Mouse (Mus musculus): ENCODE measurements at regions not wholly inside any gene's neighbourhood (a gene's known extent, or its start where the extent isn't known, plus 50 kb on each side); places are given as distances from the start of the nearest gene placed in this dataset.

GRCm38 (mm10) chr5:85954526-85954925 lies 110.9 kb downstream of the Cenpc1 start:
- Histone ChIP-seq H3K9ac (ENCODE audit: low read depth, low read length) (no peak overlapping the region), H3K36me3 (ENCODE audit: control insufficient read depth, insufficient read depth, low read length) (no peaks in the 10 kb centered on the region), H3K27me3 (ENCODE audit: control insufficient read depth, insufficient read depth, low read length) (no peaks in the 10 kb centered on the region), H3K4me1 (ENCODE audit: control insufficient read depth, insufficient read depth, low read length) (no peaks in the 10 kb centered on the region), H3K4me3 (ENCODE audit: insufficient read depth, low read depth, low read length) (no peak overlapping the region), H3K27ac (replicated peaks; ENCODE audit: insufficient read depth, low read depth, low read length) (no peak overlapping the region), H3K79me2 (ENCODE audit: control insufficient read depth, insufficient read depth, low read length) (no peaks in the 10 kb centered on the region)
- no peak for DNase-seq (ENCODE audit: extremely low read depth, low read depth, low spot score)
- TF ChIP-seq CTCF (IDR thresholded peaks at IDR 0.05; ENCODE audit: low read depth, low read length) (no peak), POLR2A (IDR thresholded peaks at IDR 0.05; ENCODE audit: extremely low read depth, insufficient read depth, low read length) (no peak)

DNA sequence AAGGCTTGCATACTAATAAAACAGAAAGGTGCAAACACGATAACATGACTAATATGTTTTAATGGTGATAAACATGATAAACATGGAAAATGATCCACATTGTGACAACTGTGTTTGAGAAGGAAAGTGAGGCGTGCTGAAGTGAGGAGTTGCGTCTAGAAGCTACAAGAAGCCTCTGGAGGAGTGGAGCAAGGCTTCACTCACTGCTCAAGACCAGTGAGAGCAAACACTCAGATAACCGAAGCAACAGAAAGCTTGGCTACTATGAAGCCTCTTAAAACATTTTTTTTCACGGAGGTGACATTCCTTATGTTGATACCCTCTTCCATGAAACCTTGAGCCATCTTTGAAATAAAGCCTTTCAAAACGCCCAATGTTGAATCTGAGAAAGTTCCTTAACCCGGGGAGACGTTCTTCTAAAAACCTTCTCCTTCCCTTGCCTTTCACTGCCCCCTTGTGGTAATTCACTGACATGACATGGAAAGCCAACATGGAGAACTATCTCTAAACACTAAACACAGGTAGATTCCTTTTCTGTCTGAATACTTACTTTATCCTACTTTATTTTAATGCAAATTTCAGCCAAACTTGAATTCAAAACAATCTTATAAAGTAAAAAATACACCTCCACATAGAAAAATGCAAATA lies 128.6 kb downstream of the Cenpc1 start:
- Histone ChIP-seq H3K9ac (ENCODE audit: low read depth, low read length) (no peak overlapping the region), H3K36me3 (ENCODE audit: control insufficient read depth, insufficient read depth, low read length) (no peaks in the 10 kb centered on the region), H3K4me1 (ENCODE audit: control insufficient read depth, insufficient read depth, low read length) (no peaks in the 10 kb centered on the region), H3K79me2 (ENCODE audit: control insufficient read depth, insufficient read depth, low read length) (no peaks in the 10 kb centered on the region), H3K27me3 (ENCODE audit: control insufficient read depth, insufficient read depth, low read length) (no peaks in the 10 kb centered on the region), H3K27ac (replicated peaks; ENCODE audit: insufficient read depth, low read depth, low read length) (no peak overlapping the region), H3K4me3 (ENCODE audit: insufficient read depth, low read depth, low read length) (no peak overlapping the region)
- TF ChIP-seq POLR2A (IDR thresholded peaks at IDR 0.05; ENCODE audit: extremely low read depth, insufficient read depth, low read length) (no peak), CTCF (IDR thresholded peaks at IDR 0.05; ENCODE audit: low read depth, low read length) (0 out of 2 replicates have a peak, but pooled peaks have one; percentile 17)
- DNase-seq (ENCODE audit: extremely low read depth, low read depth, low spot score): peak; percentile 27
- WGBS: 39% methylated on average over 8 of the region's 8 CpGs

DNA sequence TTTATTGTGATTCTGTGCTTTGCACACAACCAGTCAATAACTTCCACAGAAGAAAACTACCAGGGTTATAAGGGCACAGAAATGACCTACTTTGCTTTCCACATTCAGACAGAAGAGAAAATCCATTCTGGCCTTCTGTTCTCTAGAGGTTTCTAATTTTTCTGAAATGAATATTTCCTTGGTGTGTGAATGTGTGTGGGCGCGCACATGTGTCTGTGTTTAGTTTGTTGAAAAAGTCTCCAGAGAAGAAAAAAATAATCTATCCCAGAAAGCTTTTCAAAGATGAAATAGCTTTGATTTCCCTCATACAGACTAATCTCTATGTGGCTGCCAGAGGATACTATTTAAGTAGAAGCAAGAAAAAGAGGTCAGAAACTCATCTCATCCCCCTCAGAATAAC lies 147.1 kb downstream of the Cenpc1 start:
- H3K4me1 ChIP-seq (ENCODE audit: control insufficient read depth, insufficient read depth, low read length): no peaks in the 10 kb centered on the region
- H3K27me3 ChIP-seq (ENCODE audit: control insufficient read depth, insufficient read depth, low read length): no peaks in the 10 kb centered on the region
- H3K27ac ChIP-seq (replicated peaks; ENCODE audit: insufficient read depth, low read depth, low read length): no peak overlapping the region
- H3K36me3 ChIP-seq (ENCODE audit: control insufficient read depth, insufficient read depth, low read length): no peaks in the 10 kb centered on the region
- no peak overlapping the region for H3K9ac ChIP-seq (ENCODE audit: low read depth, low read length)
- H3K4me3 ChIP-seq (ENCODE audit: insufficient read depth, low read depth, low read length): no peak overlapping the region
- H3K79me2 ChIP-seq (ENCODE audit: control insufficient read depth, insufficient read depth, low read length): no peaks in the 10 kb centered on the region
- TF ChIP-seq POLR2A (IDR thresholded peaks at IDR 0.05; ENCODE audit: extremely low read depth, insufficient read depth, low read length): no peak
- no peak for TF ChIP-seq CTCF (IDR thresholded peaks at IDR 0.05; ENCODE audit: low read depth, low read length)
- DNase-seq (ENCODE audit: extremely low read depth, low read depth, low spot score): no peak
- 93% methylated on average over 2 of the region's 2 CpGs for WGBS

- no peak for TF ChIP-seq CTCF (IDR thresholded peaks at IDR 0.05; ENCODE audit: low read depth, low read length)
- TF ChIP-seq POLR2A (IDR thresholded peaks at IDR 0.05; ENCODE audit: extremely low read depth, insufficient read depth, low read length): no peak
- no peaks in the 10 kb centered on the region for H3K4me1 ChIP-seq (ENCODE audit: control insufficient read depth, insufficient read depth, low read length)
- no peak overlapping the region for H3K27ac ChIP-seq (replicated peaks; ENCODE audit: insufficient read depth, low read depth, low read length)
- H3K9ac ChIP-seq (ENCODE audit: low read depth, low read length): no peak overlapping the region
- no peaks in the 10 kb centered on the region for H3K36me3 ChIP-seq (ENCODE audit: control insufficient read depth, insufficient read depth, low read length)
- H3K79me2 ChIP-seq (ENCODE audit: control insufficient read depth, insufficient read depth, low read length): no peaks in the 10 kb centered on the region
- WGBS: 59% methylated on average over 4 of the region's 4 CpGs
- H3K4me3 ChIP-seq (ENCODE audit: insufficient read depth, low read depth, low read length): no peak overlapping the region
- peak; percentile 35 for DNase-seq (ENCODE audit: extremely low read depth, low read depth, low spot score)
- no peaks in the 10 kb centered on the region for H3K27me3 ChIP-seq (ENCODE audit: control insufficient read depth, insufficient read depth, low read length)
These were observed 150.4 kb downstream of the Cenpc1 start for GRCm38 (mm10) chr5:85915000-85915399.

DNA sequence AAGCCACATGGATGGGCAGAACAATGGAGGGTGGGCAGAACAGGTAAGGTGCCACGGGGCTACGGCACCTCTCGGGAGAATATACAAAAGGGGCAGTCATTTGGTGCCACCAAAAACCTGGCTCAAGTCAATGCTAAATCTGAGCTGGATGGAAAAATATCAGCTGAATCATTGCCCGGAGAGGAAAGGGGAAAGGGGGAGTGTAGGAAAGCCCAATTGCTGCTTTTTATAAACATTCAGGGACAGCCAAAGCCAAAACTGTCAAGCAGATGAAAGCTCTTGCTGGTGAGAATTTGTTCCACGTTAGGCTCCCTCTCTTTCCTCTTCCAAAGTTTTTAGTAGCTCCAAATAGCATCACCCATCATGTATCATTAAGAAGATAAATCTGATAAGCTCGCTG lies 168.9 kb downstream of the Cenpc1 start:
- 79% methylated on average over 6 of the region's 6 CpGs for WGBS
- Histone ChIP-seq H3K36me3 (ENCODE audit: control insufficient read depth, insufficient read depth, low read length) (no peaks in the 10 kb centered on the region), H3K27me3 (ENCODE audit: control insufficient read depth, insufficient read depth, low read length) (no peaks in the 10 kb centered on the region), H3K4me3 (ENCODE audit: insufficient read depth, low read depth, low read length) (no peak overlapping the region), H3K9ac (ENCODE audit: low read depth, low read length) (no peak overlapping the region), H3K79me2 (ENCODE audit: control insufficient read depth, insufficient read depth, low read length) (no peaks in the 10 kb centered on the region), H3K4me1 (ENCODE audit: control insufficient read depth, insufficient read depth, low read length) (no peaks in the 10 kb centered on the region), H3K27ac (replicated peaks; ENCODE audit: insufficient read depth, low read depth, low read length) (no peak overlapping the region)
- DNase-seq (ENCODE audit: extremely low read depth, low read depth, low spot score): no peak
- no peak for TF ChIP-seq CTCF (IDR thresholded peaks at IDR 0.05; ENCODE audit: low read depth, low read length)
- no peak for TF ChIP-seq POLR2A (IDR thresholded peaks at IDR 0.05; ENCODE audit: extremely low read depth, insufficient read depth, low read length)

DNA sequence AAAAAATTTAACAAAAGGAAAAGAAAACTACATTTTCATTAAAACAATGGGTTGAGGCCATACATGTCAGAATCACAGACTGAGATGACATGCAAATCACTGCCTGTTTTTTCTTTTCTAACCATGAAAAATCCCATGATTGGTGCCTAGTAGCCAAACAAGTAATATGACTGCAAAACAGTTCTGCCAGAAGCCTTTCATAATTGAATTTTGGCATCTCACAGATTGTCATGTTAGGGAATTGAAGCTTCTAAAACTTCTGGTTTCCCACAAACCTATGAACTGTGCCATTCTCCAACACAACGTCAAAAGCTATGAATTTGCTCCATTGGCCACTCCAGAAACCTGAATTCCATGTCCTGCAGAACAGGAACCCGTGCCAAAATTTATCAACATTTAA lies 169.6 kb downstream of the Cenpc1 start:
- Histone ChIP-seq H3K27me3 (ENCODE audit: control insufficient read depth, insufficient read depth, low read length) (no peaks in the 10 kb centered on the region), H3K4me1 (ENCODE audit: control insufficient read depth, insufficient read depth, low read length) (no peaks in the 10 kb centered on the region), H3K27ac (replicated peaks; ENCODE audit: insufficient read depth, low read depth, low read length) (no peak overlapping the region), H3K4me3 (ENCODE audit: insufficient read depth, low read depth, low read length) (no peak overlapping the region), H3K36me3 (ENCODE audit: control insufficient read depth, insufficient read depth, low read length) (no peaks in the 10 kb centered on the region), H3K79me2 (ENCODE audit: control insufficient read depth, insufficient read depth, low read length) (no peaks in the 10 kb centered on the region), H3K9ac (ENCODE audit: low read depth, low read length) (no peak overlapping the region)
- WGBS: 55% methylated on average over 2 of the region's 2 CpGs
- DNase-seq (ENCODE audit: extremely low read depth, low read depth, low spot score): no peak
- TF ChIP-seq POLR2A (IDR thresholded peaks at IDR 0.05; ENCODE audit: extremely low read depth, insufficient read depth, low read length) (no peak), CTCF (IDR thresholded peaks at IDR 0.05; ENCODE audit: low read depth, low read length) (no peak)

Data from liver, adult 2 months (tissue).